Mouse (Mus musculus) retina, postnatal 7 days (tissue): Measurements from ENCODE around the gene Crygn.

Experiments
- DNase-seq: peaks from one replicate; pipeline ENCODE4 v3.0.0-alpha.2; 2012; ENCODE audit warnings: low read depth, low spot score

Gene Crygn

DNA sequence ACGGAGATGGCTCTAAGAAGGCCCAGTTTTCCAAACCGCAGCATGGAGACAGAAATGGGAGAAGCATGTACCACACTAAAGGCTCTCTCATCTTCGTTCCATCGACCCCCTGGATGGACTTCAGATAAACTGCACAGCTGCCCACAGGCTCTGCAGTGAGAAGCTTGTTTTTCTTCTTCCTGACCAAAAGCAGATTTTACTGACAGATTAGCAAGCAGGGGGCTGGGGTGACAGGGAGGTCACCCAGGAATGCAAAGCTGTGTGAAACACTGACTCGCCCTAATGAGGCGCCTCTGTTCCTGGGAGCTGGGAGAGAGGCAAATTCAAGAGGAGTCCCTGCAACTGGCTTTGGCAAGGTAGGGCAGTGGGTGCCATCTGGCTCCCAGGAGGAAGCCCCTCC is 10.3 kb downstream of the Crygn start:
- DNase-seq, result no peak

DNA sequence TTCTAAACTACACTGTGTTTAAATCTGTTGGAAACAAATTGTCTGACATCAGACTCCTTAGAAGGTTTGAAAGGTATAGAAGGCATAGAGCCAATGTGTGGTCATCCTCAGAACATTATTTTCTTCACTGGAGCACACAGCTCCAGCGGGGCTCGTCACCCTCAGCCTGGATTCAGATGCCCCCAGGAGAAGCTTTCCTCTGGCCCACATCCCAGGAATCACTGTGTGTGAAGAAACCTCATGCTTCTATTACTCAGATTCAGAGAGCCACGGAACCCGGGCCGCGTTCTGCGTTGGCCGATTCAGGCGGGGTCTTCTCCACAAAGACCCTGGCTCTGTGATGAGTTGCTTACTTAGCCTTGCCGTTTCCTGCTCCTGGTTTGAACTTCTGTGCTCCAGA is 13.9 kb downstream of the Crygn start:
- DNase-seq, result no peak

DNA sequence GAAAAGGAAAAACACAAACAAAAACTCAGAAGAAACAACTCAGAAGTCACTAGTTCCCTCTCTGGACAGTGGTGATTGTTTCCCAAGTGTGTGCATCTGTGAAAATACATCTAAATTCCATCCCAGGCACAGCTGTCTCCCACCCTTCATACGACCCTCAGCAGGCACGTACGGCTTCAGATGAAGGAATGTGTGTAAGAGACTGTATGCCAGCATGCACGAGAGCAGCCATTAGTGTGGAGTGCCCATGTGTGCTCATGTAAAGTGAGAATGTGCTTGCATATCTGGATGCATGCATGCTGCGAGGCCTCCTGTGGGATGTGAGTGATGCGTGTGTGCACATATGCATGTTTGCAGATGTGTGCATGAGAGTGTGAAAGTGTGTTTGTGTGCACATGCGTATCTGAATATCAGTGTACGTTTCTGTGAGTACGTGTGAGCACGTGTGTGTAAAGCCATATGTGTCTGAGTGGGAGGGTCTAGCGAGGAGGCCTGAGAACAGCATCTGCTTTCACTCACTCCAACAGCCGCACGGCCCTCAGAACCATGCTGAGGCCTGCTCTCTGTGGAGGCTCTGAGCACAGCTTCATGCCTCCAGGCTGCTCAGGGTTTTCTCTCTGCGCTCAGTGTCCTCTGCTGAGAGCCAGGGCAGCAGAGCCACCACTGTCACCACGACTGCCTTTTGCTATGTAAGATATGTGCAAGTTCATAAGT is 16.5 kb downstream of the Crygn start:
- no peak for DNase-seq

DNA sequence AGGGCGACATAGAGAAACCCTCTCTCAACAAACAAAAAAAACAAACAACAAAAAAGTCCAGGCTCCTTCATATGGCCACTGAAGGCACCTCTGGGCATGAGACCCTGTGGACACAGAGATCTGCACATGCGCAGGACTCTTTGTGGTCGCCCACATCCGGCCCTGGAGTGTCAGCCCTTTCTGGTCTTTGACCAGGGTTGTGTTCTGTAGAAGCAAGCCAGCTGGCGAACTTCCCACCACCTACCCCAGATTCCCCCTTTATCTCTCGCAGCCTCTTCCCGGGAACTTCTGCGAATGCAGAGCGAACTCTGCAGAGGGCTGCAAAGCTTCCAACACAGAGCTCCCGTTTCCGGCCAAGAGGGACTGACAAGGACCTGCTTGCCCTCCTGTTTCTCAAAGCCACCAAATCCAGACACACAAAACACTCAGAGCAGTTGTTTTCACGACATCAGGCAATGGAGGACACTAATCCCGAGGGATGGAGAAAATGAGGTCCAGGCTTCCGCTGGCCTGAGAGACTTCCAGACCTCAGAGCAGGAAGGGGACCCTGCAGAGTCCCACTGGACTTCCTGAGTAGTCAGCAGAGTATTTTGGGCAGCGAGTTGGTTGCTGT is 18.6 kb downstream of the Crygn start:
- DNase-seq, result no peak

DNA sequence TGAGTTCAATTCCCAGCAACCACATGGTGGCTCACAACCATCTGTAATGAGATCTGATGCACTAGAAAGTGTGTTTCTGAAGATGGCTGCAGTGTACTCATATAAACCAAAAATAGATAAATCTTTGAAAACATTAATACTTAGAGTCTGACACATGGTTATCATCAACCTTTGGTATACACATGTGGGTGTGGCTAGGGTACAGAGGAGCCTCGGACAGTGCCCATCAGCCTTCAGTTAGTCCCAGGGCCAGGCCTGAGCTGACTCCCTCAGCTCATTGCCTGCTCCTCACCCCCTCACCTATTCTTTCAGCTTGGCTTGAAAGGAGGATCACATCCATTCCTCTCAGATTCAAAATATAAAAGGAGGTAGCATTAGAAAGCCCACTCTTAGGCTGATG is 19.3 kb downstream of the Crygn start:
- DNase-seq, result no peak

DNA sequence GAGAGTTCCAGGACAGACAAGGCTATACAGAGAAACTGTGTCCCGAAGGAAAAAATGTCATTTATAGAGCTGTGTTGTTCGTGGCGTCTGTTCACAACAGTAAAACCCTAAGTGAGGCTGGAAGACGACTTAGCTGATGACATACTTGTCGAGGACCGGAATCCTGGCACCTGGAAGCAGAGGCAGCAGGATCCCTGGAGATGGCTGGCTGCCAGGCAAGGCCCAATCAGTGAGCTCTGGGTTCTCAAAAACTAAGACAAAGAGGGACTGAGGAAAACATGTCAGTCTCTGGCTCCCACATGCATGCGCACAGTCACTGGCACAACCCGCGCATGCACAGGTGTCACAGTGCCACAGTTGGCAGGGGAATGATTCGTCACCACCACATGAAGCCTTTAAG is 20.2 kb downstream of the Crygn start:
- DNase-seq, result no peak

DNA sequence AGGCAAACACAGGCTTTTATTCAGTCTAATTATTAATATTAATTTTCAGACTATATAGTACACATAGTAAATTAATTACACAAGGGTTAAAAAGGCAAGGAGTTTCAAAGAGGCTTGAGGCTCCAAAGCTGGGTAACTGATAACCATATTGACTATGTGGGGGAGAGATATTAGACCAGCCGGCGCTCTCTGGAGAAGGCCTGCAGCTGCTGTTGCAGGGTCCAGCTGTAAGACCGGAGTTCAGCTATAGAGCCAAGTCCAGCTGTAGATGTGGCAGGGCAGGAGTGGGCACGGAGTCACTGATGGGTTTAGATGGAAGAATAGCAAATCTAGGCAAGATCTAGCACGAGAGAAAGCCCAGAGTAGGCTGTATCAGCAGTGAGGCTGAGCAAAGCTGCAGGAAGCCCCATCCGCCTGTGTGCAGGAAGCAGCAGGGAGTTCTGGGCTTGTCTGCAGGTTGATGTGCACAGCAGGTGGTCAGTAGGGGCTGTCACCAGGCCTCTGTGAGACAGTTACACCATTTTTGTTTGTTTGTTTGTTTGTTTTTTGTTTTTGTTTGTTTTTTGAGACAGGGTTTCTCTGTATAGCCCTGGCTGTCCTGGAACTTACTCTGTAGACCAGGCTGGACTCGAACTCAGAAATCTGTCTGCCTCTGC is 23.9 kb downstream of the Crygn start:
- DNase-seq, result no peak

DNA sequence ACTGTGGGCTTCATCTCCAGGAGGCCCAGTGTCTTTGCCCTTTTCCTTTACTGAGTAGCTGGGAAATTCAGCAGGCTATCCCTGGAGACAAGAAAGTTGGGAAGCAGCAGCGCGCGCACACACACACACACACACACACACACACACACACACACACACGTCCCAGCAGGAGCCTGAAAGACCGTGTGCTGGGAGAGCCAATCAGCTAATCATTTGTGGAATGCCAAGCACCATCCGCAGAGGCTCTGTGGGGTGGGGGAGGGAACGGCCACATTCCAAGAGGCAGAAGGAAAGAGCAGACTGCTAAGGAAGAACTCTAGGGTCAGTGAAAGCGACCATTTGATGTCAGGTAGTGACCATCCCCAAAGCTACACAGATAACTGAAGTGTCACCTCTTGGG is 24.7 kb downstream of the Crygn start:
- no peak for DNase-seq

DNA sequence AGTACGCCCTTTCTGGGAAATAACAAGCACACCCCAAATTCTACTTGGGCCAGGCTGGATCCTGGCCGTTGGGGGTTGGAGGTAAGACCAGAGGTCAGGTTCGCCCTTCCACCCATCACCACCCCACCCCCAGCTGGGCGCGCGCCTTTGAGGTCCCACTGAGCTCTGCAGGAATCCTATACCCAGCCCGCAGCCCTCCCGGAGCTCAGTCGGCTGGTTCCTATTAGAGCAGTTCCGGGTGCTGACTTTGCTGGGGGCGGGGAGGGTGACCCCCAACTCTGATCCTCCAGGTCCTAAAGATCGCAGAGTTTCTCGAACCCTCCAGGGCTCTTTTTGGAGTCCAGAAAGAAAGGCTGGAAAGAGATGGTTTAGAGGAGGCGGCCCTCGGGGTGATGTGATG is 26.8 kb downstream of the Crygn start:
- DNase-seq, result no peak

DNA sequence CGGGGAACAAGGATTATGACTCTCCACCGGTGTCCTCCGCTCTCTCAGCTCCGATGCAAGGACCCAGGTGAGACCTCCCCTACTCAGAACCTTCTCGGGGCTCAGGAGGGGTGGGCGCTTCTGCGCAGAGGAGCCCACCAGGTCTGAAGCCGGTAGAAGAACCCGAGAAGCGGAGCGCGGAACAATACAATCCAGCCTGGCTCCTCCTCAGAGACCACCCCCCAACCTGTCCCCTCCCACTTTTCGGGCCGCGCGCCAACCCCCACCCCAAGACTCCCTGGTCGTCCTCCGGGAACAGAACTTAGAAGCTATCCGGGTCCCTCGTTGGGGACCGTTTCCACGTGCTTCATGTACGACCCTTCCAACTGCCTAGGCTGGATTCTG is 27.3 kb downstream of the Crygn start, which contains the start of gene Wdr86:
Gene Wdr86, minus strand, starts transcription at position 240 of the 384 bp plus-strand sequence.
- DNase-seq, result no peak

DNA sequence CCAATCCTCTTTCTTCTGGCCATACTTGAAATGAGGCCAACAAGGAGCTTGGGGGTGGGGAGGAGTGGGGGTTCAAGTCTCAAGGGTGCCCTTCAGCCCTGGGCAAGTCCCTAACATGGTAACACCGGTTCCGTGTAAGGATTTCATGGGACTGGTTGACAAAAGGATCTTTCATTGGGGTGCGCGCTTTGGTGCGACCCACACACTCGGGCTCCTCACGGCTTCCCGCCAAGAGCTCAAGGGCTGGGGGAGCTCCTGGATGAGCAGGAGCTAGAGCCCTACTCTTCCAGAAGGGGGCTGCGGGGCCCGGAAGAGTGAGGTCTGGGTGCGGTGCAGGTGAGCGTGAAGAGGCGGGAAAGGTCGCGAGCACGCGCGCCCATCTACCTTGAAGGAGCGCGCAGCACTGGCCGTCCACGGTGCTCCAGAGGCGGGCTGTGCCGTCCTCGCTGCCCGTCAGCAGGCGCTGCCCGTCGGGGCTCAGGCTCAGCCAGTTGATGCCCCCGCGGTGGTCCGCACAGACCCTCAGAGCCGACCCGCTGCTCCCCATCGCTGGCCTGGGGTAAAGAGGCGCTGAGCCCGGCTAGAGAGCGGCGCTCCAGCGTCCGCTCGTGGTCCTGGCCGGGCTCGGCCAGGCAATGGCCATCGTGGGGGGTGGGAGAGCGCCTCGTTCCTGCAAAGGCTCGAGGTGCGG is 27.9 kb downstream of the Crygn start:
- no peak for DNase-seq

DNA sequence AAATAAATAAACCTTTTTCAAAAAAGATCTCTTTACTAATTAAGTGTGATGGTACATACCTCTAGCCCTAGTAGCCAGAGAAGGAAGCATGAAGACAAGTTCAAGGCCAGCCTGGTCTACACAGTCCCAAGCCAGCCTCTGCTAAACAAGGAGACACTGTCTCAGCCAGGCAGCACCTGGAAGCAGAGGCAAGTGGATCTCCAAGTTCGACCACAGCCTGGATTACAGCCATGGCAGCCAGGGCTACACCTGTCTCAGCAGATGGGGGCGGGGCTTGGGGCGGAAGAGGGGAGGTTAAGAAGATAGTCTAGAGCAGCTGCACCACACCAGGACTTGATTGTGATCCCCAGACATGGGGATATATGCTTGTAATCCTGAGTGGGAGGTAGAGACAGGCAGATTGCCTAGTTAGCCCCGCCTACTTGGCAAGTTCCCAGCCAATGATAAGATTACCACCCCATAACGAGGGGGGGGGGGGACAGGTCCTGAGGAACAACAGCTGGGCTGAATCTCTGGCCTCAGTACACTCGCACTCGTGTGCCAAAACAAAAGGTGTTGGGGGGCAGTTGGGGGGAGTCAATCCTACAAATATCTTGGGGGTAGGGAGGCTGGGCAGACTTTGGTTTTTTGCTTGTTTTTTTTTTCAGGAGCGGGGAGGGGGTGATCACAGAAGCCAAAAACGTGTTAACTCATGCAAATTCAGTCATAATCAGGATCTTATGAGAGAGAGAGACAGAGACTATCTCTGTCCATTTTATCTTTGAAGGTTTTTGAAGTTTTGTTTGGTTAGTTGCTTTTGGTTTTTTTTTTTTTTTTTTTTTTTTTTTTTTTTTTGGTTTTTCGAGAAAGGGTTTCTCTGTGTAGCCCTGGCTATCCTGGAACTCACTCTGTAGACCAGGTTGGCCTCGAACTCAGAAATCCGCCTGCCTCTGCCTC is 30.6 kb downstream of the Crygn start:
- DNase-seq, result peak; percentile 29

DNA sequence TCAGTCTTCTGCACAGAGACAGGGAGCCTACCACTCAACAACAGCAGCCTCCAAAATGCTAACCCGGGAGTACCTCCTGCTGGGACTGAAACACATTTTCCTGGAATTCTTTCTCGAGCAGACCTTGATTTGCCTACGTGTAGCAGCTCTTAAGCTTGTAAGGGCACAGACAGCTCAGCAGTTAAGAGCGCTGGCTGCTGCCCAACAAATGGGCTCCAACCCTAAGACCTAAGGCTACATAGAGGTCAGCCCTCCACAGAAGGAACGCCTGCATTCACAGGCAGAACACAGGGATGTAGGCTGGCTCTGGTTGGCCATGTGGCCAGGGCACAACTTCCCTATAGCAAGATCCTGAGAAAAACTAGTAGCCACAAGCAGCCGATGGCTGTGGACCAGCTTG is 31.9 kb downstream of the Crygn start:
- DNase-seq, result no peak

DNA sequence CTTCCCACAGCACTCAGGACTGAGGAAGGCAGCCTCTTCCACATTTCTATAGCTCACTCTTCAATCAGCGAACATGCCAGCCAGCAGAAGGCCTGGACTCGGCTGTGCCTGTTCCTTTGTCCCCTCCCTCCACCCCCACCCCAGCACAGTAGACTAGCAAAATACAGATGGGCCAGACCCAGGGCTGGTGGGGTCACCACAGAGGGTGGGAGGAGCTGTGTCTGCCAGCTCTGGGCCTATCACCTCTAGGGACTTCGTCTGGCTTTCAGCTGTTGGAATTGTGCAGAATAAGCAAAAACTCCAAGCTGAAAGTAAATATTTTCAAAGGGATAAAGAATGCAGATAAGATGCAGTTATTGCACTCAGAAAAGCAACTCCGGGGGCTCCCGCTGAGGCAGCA is 33.0 kb downstream of the Crygn start:
- DNase-seq, result no peak

DNA sequence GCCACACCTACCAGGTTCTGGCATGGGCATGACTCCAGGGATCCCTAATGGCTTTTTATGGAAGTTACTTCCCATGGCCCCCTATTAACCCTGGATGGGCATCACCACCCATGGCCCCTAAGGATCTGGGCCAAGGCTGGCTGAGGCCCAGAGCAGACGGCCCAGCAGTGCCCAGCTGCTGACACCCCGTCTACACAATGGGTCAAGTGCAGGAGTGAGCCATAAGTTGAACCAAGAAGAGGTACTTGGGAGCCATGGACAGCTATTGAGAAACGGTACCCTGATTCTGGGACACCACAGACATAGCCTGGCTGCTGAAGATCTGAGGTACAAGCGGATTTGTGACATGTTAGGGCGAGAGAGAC is 33.6 kb downstream of the Crygn start:
- no peak for DNase-seq

DNA sequence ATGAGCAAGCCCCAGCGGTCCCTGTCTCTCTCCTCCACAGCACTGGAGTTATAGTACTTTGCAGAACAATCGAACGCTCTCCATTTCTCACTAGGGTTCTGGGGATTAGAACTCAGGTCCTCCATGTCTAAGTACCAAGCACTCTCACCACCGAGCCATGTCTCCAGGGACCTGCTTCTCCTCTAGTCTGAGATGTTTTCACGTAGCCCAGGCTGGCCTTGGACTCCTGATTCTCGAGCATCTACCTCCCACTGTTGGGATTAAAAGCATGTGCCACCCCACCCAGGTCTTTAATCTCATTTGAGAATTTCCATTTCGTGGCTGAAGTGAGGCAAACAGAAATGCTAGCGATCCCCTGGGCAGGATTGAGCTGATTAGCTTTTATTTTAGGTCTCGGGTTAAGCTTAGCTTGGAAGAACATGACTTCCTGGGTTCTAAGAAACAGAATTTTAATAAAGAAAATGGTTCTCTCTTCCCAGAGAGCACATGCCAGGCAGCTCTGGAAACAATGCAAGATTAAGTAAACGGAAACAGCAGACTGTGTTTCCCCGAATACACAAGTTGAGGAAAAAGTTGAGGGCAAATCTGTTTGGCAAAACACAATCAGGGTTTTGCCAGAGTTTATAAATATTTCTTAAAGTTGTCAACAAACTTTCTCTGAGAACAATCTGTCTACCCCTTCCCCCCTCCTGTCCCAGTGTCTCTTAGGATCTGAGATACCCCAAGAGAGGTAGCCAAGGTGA is 34.1 kb downstream of the Crygn start:
- no peak for DNase-seq

DNA sequence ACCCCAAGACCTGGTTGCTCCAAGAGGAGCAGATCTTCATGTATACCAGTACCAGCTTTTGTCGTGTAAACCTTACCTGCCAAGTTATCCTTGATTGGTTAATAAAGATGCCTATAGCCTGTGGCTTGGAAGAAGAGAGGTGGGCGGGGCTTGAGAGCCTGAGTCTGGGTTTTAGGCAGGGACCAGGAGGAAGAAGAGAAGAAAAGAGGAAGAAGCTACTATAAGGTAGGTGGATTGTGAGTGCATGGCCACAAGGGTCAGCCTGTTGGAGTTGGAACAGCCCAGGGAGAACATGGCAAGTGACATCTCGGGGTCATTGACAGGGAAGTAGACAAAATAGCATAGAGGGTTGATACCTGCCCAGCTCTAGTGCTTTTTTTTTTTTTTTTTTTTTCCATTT is 38.0 kb downstream of the Crygn start:
- no peak for DNase-seq

DNA sequence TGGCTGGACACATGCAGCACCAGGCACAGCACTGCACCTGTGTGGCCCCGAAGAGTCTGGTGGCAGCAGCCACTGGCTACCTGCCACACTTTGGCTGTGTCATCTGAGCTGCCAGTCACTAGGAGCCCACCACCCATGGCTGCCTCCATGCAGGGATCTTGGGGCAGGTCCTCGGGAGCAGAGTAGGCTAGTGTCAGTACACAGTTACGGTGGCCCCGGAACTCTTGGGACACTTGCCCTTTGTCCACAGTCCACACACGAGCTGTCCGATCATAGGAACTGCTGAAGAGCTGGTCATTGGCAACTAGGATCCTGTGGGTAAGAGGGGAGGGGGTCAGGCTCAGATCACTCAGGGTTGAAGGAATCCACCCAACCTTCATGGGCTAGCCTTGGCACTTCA is 39.7 kb downstream of the Crygn start:
- DNase-seq, result no peak

DNA sequence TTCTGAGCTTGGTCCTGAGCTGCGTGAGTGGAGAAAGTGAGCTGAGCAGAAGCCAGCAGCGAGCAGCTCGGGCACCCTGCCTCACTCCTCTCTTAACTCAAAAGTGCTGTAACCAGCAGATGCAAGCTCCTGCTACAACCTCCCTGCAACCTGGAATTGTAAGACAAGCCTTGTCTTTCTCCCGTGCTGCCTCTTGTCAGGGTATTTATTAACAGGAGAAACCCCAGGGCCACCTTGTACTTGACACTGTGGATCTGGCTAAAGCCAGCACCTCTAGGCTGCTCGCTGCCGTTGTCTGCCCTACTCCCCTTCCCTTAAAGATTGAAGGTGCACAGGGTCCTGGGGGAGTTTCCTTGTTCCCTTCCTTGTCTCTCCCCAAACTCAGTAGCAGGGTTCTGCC is 43.8 kb downstream of the Crygn start:
- DNase-seq, result no peak

DNA sequence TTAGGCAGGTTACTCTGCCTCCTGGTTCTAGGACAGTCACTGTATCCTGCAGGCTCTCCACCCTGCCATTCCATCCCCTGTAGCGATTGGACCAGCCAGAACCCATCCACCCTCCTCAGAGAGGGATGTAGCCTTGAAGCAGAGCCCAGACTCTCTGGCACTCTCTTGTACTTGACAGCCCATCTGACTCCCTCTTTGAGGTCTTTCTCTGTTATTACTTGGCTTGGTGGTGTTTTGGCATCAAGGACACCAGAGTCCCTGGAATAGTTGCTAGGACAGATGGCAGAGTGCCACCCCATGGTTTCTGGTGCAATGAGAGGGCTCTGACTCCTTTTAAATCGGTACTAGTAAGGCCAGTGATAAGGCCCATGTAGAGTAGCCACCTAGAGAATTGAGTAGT is 44.6 kb downstream of the Crygn start:
- DNase-seq, result no peak

DNA sequence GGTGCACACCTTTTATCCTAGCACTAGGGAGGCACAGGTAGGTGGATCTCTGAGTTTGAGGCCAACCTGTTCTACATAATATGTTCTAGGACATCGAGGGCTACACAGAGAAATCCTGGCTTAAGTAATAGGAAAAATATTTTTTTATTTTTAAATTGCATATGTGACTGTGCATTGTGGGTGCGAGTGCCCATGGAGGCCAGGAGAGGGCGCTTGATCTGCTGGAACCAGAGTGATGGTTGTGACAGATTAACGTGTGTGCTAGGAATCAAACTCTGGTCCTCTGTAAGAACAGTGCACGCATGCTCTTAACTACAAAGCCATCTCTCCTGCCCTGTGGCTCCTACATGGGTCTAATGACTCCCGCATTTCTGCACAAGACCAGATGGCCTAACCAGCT is 46.2 kb downstream of the Crygn start:
- no peak for DNase-seq
